Mouse (Mus musculus): ENCODE results near the gene Olfr922.

Gene Olfr922

GRCm38 (mm10) chr9:38814314-38814713 lies at the start of gene Olfr922:
TSS of gene Olfr922 (plus strand) at chr9:38814614.
- POLR2A ChIA-PET = no interaction called here
- CTCF ChIA-PET = no interaction called here

- POLR2A ChIA-PET = no interaction called here
- CTCF ChIA-PET = no interaction called here
Measured at GRCm38 (mm10) chr9:38772768-38773167, 41.6 kb upstream of the Olfr922 start, which contains the start of gene Olfr921. TSS of gene Olfr921 (plus strand) at chr9:38773068.

- CTCF ChIA-PET = no interaction called here
Measured at GRCm38 (mm10) chr9:38792689-38793088, 21.7 kb upstream of the Olfr922 start.

GRCm38 (mm10) chr9:38805696-38806095 lies 8.7 kb upstream of the Olfr922 start:
- POLR2A ChIA-PET = no interaction called here
- CTCF ChIA-PET = no interaction called here

More at GRCm38 (mm10) chr9:38792689-38793088, 21.7 kb upstream of the Olfr922 start:
- POLR2A ChIA-PET = no interaction called here

DNA sequence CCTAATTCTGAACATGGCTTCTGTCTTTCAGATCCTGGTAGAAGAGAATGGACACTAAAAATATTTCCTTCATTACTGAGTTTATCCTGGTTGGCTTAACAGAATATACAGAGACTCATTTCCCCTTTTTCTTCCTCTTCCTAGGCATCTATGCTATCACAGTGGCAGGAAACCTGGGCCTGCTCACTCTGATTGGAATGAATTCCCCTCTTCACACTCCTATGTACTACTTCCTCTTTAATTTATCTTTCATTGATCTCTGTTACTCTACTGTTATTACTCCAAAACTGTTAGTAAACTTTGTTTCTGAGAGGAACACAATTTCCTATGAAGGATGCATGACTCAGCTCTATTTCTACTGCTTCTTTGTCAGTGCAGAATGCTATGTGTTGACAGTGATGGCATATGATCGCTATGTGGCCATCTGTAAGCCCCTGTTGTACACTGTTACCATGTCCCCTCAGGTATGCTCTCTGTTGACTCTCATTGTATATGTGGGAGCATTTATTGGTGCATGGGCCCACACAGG lies 1.1 kb downstream of the Olfr922 start:
- ChIA-PET CTCF (no interaction called here), POLR2A (no interaction called here)

DNA sequence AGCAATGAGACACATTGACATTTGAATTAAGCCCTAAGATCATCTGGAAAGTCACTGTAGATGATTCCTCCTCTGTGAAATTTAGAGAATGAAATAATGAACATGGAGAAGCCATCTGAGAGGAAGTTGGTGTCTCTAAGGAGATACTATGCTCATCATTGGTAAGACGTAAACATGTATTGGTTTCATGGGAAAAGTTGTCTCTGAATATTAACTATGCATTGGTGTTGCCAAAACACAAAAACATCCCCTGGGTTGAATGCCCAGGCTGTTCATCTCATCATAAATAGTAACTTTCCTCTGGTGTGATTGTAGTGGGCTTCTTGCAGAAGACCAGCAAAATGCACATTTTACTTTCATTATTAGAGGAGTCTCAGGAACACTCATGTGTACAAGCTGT lies 11.8 kb downstream of the Olfr922 start, which contains the start of gene Olfr923:
Gene Olfr923, plus strand, starts transcription at position 301 of the 400 bp plus-strand sequence.
- POLR2A ChIA-PET = no interaction called here
- CTCF ChIA-PET = no interaction called here

- ChIA-PET CTCF (no interaction called here), POLR2A (no interaction called here)
Measured at GRCm38 (mm10) chr9:38833027-38833426, 18.6 kb downstream of the Olfr922 start.

DNA sequence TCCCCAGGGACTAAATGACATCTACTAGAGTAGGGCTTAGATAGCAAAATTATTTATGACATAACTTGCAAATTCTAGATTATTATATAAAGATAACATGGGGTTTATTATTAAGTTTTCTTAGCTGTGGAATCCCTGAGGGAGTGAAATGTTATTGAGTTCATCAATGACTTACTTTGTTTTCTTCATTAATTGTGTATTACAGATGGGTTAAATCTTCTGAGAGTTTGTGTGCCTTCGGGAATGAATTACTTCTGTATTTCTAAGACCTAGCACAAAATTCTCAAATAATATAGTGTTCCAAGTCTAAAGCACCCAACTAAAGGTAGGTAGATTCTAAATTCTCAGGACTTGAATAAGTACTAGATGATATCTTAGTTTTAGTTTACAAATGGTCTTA lies 29.7 kb downstream of the Olfr922 start, which contains the start of gene Olfr924:
Gene Olfr924, plus strand, starts transcription at position 301 of the 400 bp plus-strand sequence.
- ChIA-PET CTCF (no interaction called here), POLR2A (no interaction called here)

- ChIA-PET CTCF (no interaction called here), POLR2A (no interaction called here)
Measured at GRCm38 (mm10) chr9:38854760-38855159, 40.3 kb downstream of the Olfr922 start, which contains the start of gene Olfr26. TSS of gene Olfr26 (plus strand) at chr9:38855060.

All from embryonic stem cell, embryonic (primary cell).